Mouse (Mus musculus): ENCODE measurements around the gene Cklf. TPM values are rescaled to one million over a fixed set of nuclear protein-coding genes. Genes with fewer than 3 reads are reported as not detected.

Gene Cklf
- 27.9 and 32.5 TPM in 2 replicates for polyA plus RNA-seq (2014; fragmentation: Nextera tagmentation; extraction: Ambion mirVana)

DNA sequence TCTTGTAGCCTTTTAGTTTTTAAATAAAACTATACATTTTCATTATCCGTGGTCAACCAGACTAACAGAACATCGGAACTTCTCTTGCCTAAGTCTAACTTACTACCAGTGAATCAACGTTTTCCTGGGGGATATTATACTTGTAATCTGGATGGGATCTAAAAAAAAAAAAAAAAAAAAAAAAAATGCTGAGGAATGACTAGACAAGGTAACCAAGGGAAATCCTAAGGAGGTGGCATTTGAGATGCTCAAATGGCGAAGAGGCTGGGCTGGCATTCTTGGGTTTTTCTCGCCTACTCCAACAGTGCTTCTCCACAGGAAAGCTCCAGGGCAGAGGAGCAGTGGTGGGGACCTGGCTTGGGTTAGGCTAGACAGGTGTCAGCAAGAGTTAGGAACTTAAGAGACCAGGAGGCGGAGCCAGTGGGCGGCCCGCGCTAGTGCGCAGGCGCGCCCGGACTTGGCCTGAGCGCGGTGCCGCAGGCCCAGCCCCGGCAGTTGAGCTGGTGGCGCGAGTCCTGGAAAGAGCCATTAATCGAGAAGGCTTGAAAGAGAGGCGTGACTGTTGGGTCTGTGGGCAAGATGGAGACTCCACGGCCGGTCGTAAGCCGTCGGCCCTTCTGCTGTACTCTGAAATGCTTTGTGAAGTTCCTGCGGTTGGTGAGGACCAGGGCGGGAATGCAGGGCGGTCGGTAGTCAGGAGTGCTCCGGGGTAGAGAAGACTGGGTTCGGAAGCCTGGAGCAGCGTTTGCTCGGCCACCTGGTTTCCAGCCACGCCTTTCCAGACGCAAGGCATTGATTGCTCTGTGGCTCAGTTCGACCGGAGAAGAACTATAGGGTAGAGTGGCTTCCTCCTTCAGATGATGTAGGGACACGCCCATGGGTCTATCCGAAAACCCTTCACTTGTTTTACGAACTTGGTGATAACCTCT lies at the start of gene Cklf:
Gene Cklf (plus strand): TSS at position 423 of the 929 bp plus-strand sequence.
- Histone ChIP-seq H3K36me3 (ENCODE audit: control insufficient read depth, insufficient read depth, low read length) (no peaks in the 10 kb centered on the region), H3K4me3 (ENCODE audit: low read depth, low read length) (peak within 1 kb of the TSS; percentile 67), H3K27ac (ENCODE audit: low read depth, low read length) (peak within 1 kb of the TSS; percentile 60), H3K4me2 (peak within 1 kb of the TSS; percentile 91), H3K4me1 (replicated peaks; ENCODE audit: control insufficient read depth, insufficient read depth, low read length) (peaks cover 17% of the 10 kb centered on the region), H3K9ac (ENCODE audit: low read depth, low read length) (peak within 1 kb of the TSS; percentile 68), H3K9me3 (ENCODE audit: control insufficient read depth, low read length) (no peaks in the 10 kb centered on the region), H3K27me3 (replicated peaks; ENCODE audit: control insufficient read depth, insufficient read depth, low read length) (no peaks in the 10 kb centered on the region)
- ATAC-seq (replicated peaks; ENCODE audit: low FRiP score), result peak; percentile 86
- WGBS, result 4% methylated on average over 41 of the region's 41 CpGs
- DNase-seq (ENCODE audit: low spot score), result peak; percentile 87

DNA sequence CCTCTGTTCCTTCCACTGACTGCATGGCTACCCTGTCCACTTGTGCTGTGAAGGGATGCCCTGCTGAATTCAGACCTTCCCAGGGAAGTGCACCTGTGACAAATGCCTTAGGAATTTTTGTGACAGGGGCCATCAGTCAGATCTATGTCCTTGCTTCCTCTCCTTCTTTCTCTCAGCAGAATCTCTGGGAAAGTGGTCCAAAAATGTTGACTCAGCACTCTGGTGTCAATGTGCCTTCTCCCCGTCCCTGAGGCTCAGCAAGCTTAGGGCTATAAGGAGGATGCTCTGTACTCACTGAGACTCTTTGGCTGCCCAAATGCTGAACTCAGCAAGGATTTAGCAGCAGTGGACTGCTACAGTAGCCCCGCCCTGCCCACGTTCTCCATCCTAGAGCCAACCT lies 49.0 kb upstream of the Cklf start:
- no peak for ATAC-seq (replicated peaks; ENCODE audit: low FRiP score)
- H3K4me2 ChIP-seq, result no peak overlapping the region
- no peak for DNase-seq (ENCODE audit: low spot score)
- 82% methylated on average over 3 of the region's 3 CpGs for WGBS
- H3K4me1 ChIP-seq (replicated peaks; ENCODE audit: control insufficient read depth, insufficient read depth, low read length), result no peaks in the 10 kb centered on the region
- no peak overlapping the region for H3K27ac ChIP-seq (ENCODE audit: low read depth, low read length)
- no peaks in the 10 kb centered on the region for H3K9me3 ChIP-seq (ENCODE audit: control insufficient read depth, low read length)
- H3K9ac ChIP-seq (ENCODE audit: low read depth, low read length), result no peak overlapping the region
- no peak overlapping the region for H3K4me3 ChIP-seq (ENCODE audit: low read depth, low read length)
- H3K36me3 ChIP-seq (ENCODE audit: control insufficient read depth, insufficient read depth, low read length), result no peaks in the 10 kb centered on the region
- H3K27me3 ChIP-seq (replicated peaks; ENCODE audit: control insufficient read depth, insufficient read depth, low read length), result no peaks in the 10 kb centered on the region; the same call in 1 of the 2 replicates

DNA sequence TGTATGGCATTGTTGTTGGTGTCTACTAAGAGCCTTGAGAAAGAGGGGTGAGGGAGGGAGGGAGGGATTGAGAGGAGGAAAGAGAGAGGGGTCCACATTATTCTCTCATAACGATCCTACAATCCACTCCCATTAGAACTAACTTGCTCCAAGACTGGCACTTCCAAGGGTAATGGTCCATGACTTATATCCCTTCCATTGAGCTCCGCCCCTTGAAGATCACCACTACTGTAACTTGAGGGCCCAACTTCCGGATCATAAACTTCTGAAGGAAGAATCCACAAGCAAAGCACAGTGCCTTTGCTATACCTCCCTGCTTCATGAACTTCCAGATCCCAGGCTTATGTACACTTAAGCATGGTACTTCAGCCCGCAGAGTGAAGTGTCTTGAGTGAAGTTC lies 48.3 kb upstream of the Cklf start:
- no peaks in the 10 kb centered on the region for H3K9me3 ChIP-seq (ENCODE audit: control insufficient read depth, low read length)
- H3K4me1 ChIP-seq (replicated peaks; ENCODE audit: control insufficient read depth, insufficient read depth, low read length), result no peaks in the 10 kb centered on the region
- no peak overlapping the region for H3K9ac ChIP-seq (ENCODE audit: low read depth, low read length)
- H3K4me2 ChIP-seq, result no peak overlapping the region
- 80% methylated on average over 4 of the region's 4 CpGs for WGBS
- no peak for ATAC-seq (replicated peaks; ENCODE audit: low FRiP score)
- no peak overlapping the region for H3K27ac ChIP-seq (ENCODE audit: low read depth, low read length)
- H3K27me3 ChIP-seq (replicated peaks; ENCODE audit: control insufficient read depth, insufficient read depth, low read length), result no peaks in the 10 kb centered on the region; the same call in 1 of the 2 replicates
- DNase-seq (ENCODE audit: low spot score), result no peak
- H3K36me3 ChIP-seq (ENCODE audit: control insufficient read depth, insufficient read depth, low read length), result no peaks in the 10 kb centered on the region
- H3K4me3 ChIP-seq (ENCODE audit: low read depth, low read length), result no peak overlapping the region

DNA sequence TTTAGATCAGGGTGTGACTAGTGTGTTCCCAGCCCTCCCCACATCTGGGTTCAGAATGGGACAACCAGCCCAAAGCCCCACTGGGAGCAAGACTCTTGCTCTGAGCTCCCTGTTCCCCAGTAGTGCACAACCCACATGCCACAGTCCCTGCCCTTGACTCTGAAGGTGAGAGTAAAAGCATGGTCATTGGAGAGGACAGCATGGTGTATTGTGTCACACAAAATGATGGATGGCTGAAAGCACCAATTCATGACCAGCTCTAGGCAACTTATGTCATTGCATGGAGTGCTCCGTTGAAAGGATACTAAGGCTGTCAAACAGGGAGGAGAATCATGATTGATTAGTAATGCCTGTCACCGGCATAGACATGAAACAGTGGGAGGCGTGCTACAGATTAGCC lies 45.4 kb upstream of the Cklf start:
- no peak overlapping the region for H3K9ac ChIP-seq (ENCODE audit: low read depth, low read length)
- no peak for ATAC-seq (replicated peaks; ENCODE audit: low FRiP score)
- no peak for DNase-seq (ENCODE audit: low spot score)
- H3K27ac ChIP-seq (ENCODE audit: low read depth, low read length), result no peak overlapping the region
- 66% methylated on average over 3 of the region's 3 CpGs for WGBS
- H3K27me3 ChIP-seq (replicated peaks; ENCODE audit: control insufficient read depth, insufficient read depth, low read length), result no peaks in the 10 kb centered on the region
- no peak overlapping the region for H3K4me2 ChIP-seq
- no peaks in the 10 kb centered on the region for H3K36me3 ChIP-seq (ENCODE audit: control insufficient read depth, insufficient read depth, low read length)
- H3K4me1 ChIP-seq (replicated peaks; ENCODE audit: control insufficient read depth, insufficient read depth, low read length), result no peaks in the 10 kb centered on the region
- H3K4me3 ChIP-seq (ENCODE audit: low read depth, low read length), result no peak overlapping the region
- no peaks in the 10 kb centered on the region for H3K9me3 ChIP-seq (ENCODE audit: control insufficient read depth, low read length)

DNA sequence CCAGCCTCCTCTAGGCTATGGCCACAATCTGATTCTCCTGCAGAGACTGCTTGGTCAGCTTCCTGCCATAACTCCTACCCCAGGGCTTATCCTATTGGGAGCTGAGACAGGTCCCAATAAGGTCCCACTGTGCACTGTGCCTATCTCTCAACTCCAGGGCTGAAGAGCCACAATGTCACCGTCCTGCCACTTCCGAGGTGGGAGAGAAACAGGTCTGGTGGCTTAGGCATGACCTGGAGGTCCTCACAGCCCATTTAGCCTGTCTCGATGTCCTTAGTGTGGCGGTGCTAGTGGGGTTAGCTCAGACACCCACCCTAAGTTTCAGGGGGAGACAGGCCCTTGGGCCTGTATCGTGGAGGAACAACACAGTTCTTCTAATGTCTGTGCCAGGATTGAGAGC lies 33.1 kb upstream of the Cklf start:
- H3K4me2 ChIP-seq, result no peak overlapping the region
- WGBS, result 82% methylated on average over 5 of the region's 5 CpGs

DNA sequence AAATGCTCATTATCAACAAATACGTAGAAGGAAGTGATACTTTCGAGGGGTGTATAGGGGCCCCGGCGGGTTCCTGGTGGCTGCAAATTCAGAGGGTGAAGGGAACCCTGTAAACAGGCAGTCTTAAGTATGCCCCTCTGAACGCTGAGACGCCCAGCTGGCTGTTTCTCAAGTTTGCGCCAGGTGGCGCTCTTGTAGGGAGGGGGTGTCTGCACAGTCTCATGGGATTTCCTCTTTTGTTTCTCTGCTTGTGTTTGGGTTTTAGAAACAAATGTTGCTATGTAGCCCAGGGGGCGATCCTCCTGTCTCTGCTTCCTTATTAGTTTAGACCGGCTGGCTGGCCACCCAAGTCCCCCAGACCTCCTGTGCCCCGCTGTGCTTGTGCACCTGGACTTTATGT lies 31.6 kb upstream of the Cklf start:
- no peak for DNase-seq (ENCODE audit: low spot score)
- Histone ChIP-seq H3K27me3 (replicated peaks; ENCODE audit: control insufficient read depth, insufficient read depth, low read length) (no peaks in the 10 kb centered on the region), H3K4me3 (ENCODE audit: low read depth, low read length) (no peak overlapping the region)

More for the DNA sequence above, 33.1 kb upstream of the Cklf start:
- no peak overlapping the region for H3K4me3 ChIP-seq (ENCODE audit: low read depth, low read length)
- H3K9ac ChIP-seq (ENCODE audit: low read depth, low read length), result no peak overlapping the region
- DNase-seq (ENCODE audit: low spot score) (no peak), ATAC-seq (replicated peaks; ENCODE audit: low FRiP score) (no peak)
- no peaks in the 10 kb centered on the region for H3K36me3 ChIP-seq (ENCODE audit: control insufficient read depth, insufficient read depth, low read length)
- H3K4me1 ChIP-seq (replicated peaks; ENCODE audit: control insufficient read depth, insufficient read depth, low read length), result no peaks in the 10 kb centered on the region
- H3K9me3 ChIP-seq (ENCODE audit: control insufficient read depth, low read length), result no peaks in the 10 kb centered on the region
- no peak overlapping the region for H3K27ac ChIP-seq (ENCODE audit: low read depth, low read length)
- H3K27me3 ChIP-seq (replicated peaks; ENCODE audit: control insufficient read depth, insufficient read depth, low read length), result no peaks in the 10 kb centered on the region

DNA sequence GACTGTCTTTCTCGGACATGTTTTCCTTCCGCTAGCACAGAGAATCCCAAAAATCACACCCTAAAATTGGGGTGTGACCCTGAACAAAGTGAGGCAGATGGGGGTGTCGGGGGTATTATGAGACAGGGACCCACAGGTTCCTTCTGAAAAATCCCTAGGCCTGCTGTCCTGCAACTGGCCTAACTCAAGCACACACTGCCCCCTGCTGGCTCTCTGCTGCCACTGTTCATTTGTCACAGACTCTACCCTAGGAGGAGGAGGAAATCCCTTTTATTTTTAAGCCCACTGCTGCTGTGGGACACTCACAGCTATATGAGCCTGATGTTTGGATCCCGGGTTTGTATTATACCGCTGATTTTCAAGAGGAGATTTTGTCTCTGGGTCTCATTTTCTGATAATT lies 30.9 kb upstream of the Cklf start:
- H3K27me3 ChIP-seq (replicated peaks; ENCODE audit: control insufficient read depth, insufficient read depth, low read length), result no peaks in the 10 kb centered on the region
- no peak overlapping the region for H3K27ac ChIP-seq (ENCODE audit: low read depth, low read length)
- H3K9ac ChIP-seq (ENCODE audit: low read depth, low read length), result no peak overlapping the region
- no peaks in the 10 kb centered on the region for H3K9me3 ChIP-seq (ENCODE audit: control insufficient read depth, low read length)
- WGBS, result 40% methylated on average over 5 of the region's 5 CpGs
- H3K36me3 ChIP-seq (ENCODE audit: control insufficient read depth, insufficient read depth, low read length), result no peaks in the 10 kb centered on the region
- peak; percentile 72 for DNase-seq (ENCODE audit: low spot score)
- no peaks in the 10 kb centered on the region for H3K4me1 ChIP-seq (replicated peaks; ENCODE audit: control insufficient read depth, insufficient read depth, low read length)
- peak; percentile 54; the same call in 1 of the 2 replicates for ATAC-seq (replicated peaks; ENCODE audit: low FRiP score)
- no peak overlapping the region for H3K4me3 ChIP-seq (ENCODE audit: low read depth, low read length)
- H3K4me2 ChIP-seq, result no peak overlapping the region

More for the DNA sequence above, 31.6 kb upstream of the Cklf start:
- Histone ChIP-seq H3K27ac (ENCODE audit: low read depth, low read length) (no peak overlapping the region), H3K36me3 (ENCODE audit: control insufficient read depth, insufficient read depth, low read length) (no peaks in the 10 kb centered on the region), H3K9me3 (ENCODE audit: control insufficient read depth, low read length) (no peaks in the 10 kb centered on the region), H3K4me2 (no peak overlapping the region), H3K4me1 (replicated peaks; ENCODE audit: control insufficient read depth, insufficient read depth, low read length) (no peaks in the 10 kb centered on the region), H3K9ac (ENCODE audit: low read depth, low read length) (no peak overlapping the region)
- ATAC-seq (replicated peaks; ENCODE audit: low FRiP score), result peak; percentile 43; the same call in 1 of the 2 replicates
- WGBS, result 16% methylated on average over 11 of the region's 11 CpGs

DNA sequence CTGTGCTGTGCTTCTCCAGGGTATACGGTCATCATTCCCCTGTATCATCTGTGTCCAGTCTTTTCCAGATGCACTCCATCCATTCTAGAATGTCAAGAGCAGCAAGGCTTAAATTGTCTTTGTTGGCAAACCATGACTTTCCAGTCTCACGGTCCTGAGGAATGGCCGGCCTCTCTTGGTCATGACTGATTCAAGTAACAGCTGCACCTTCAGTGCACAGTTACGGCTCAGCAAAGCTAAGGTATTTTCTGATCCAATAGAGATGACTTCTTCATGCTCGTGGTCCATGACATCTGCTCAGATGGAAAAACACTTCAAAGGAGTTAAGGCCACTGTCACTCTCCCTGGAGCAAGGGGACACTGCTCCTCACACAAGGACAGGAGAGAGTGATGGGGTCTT lies 23.6 kb upstream of the Cklf start:
- H3K4me2 ChIP-seq, result no peak overlapping the region
- no peak overlapping the region for H3K9ac ChIP-seq (ENCODE audit: low read depth, low read length)
- ATAC-seq (replicated peaks; ENCODE audit: low FRiP score), result no peak
- no peaks in the 10 kb centered on the region for H3K27me3 ChIP-seq (replicated peaks; ENCODE audit: control insufficient read depth, insufficient read depth, low read length)
- DNase-seq (ENCODE audit: low spot score), result no peak
- H3K27ac ChIP-seq (ENCODE audit: low read depth, low read length), result no peak overlapping the region
- H3K9me3 ChIP-seq (ENCODE audit: control insufficient read depth, low read length), result no peaks in the 10 kb centered on the region
- no peak overlapping the region for H3K4me3 ChIP-seq (ENCODE audit: low read depth, low read length)
- 93% methylated on average over 5 of the region's 5 CpGs for WGBS
- peaks cover 10% of the 10 kb centered on the region for H3K36me3 ChIP-seq (ENCODE audit: control insufficient read depth, insufficient read depth, low read length)
- H3K4me1 ChIP-seq (replicated peaks; ENCODE audit: control insufficient read depth, insufficient read depth, low read length), result peaks cover 5% of the 10 kb centered on the region; the same call in 1 of the 2 replicates

DNA sequence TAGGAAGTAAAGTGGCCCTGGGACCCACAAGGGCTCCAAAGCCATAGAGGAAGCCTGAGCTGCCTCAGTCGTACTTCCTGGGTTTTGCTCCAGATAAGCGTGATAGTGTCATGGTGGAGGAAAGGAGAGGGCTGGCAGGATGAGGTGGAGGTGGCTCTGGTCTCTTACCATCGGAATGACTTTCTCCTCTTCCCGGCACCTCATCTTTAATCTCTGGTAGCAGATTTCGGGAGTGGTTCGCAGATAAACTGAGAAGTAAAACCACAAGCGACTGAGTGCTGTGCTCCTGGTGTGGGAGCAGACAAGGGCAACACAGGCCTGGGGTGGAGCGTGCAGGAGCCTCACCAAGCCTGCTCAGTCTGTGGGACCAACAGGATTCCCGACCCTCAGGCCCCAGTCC lies 20.3 kb upstream of the Cklf start:
- no peaks in the 10 kb centered on the region for H3K27me3 ChIP-seq (replicated peaks; ENCODE audit: control insufficient read depth, insufficient read depth, low read length)
- no peaks in the 10 kb centered on the region for H3K9me3 ChIP-seq (ENCODE audit: control insufficient read depth, low read length)
- H3K4me3 ChIP-seq (ENCODE audit: low read depth, low read length), result no peak overlapping the region
- peaks cover 15% of the 10 kb centered on the region for H3K36me3 ChIP-seq (ENCODE audit: control insufficient read depth, insufficient read depth, low read length)
- H3K9ac ChIP-seq (ENCODE audit: low read depth, low read length), result no peak overlapping the region
- ATAC-seq (replicated peaks; ENCODE audit: low FRiP score) (peak; percentile 76), DNase-seq (ENCODE audit: low spot score) (no peak)
- no peak overlapping the region for H3K4me2 ChIP-seq
- no peak overlapping the region for H3K27ac ChIP-seq (ENCODE audit: low read depth, low read length)
- WGBS, result 42% methylated on average over 9 of the region's 9 CpGs
- peaks cover 5% of the 10 kb centered on the region; the same call in 1 of the 2 replicates for H3K4me1 ChIP-seq (replicated peaks; ENCODE audit: control insufficient read depth, insufficient read depth, low read length)

Data from liver, embryonic 11.5 days (tissue).